Mouse (Mus musculus): ENCODE results near the gene Gm28038.

GRCm38 (mm10) chr2:30249182-30249581, 31.7 kb upstream of the Gm28038 start:
- no peak for TF ChIP-seq POLR2A (IDR thresholded peaks at IDR 0.05; ENCODE audit: borderline replicate concordance, control insufficient read depth, low read depth, low read length)
- TF ChIP-seq CTCF (IDR thresholded peaks at IDR 0.05; ENCODE audit: control insufficient read depth, insufficient read depth, low read length): no peak

Data from bone marrow, adult 2 months (tissue).